Mouse (Mus musculus) liver, adult 2 months (tissue): Measurements from ENCODE around the gene Pptc7.

Experiments
- CTCF ChIP-seq: fragments of 200-500 bp; IDR thresholded peaks from 2 replicates; pipeline ENCODE4 v1.5.1; 2011; ENCODE audit warnings: low read depth, low read length, control low read depth
- POLR2A ChIP-seq: fragments of 200-500 bp; IDR thresholded peaks from 2 replicates; pipeline ENCODE4 v1.6.1; 2011; ENCODE audit warnings: low read length, control low read depth; ENCODE audit not compliant: insufficient read depth; ENCODE audit errors: extremely low read depth

- TF ChIP-seq POLR2A (no peak), CTCF (no peak)
Observed at GRCm38 (mm10) chr5:122274785-122275184, 9.4 kb upstream of the Pptc7 start.
